Mouse (Mus musculus) kidney, adult 2 months (tissue): Measurements from ENCODE around the gene BC005537.

Source experiments
- CTCF ChIP-seq: fragments of 200-500 bp; conservative IDR thresholded peaks from 2 replicates; pipeline ENCODE4 v1.5.1; 2011; ENCODE audit warnings: low read depth, mild to moderate bottlenecking, control low read depth, low read length, moderate library complexity, mixed read lengths; ENCODE audit not compliant: insufficient read depth, insufficient read length
- POLR2A ChIP-seq: fragments of 200-500 bp; IDR thresholded peaks from one replicate; pipeline ENCODE4 v1.6.1; 2011; ENCODE audit warnings: low read depth, low read length, control low read depth

DNA sequence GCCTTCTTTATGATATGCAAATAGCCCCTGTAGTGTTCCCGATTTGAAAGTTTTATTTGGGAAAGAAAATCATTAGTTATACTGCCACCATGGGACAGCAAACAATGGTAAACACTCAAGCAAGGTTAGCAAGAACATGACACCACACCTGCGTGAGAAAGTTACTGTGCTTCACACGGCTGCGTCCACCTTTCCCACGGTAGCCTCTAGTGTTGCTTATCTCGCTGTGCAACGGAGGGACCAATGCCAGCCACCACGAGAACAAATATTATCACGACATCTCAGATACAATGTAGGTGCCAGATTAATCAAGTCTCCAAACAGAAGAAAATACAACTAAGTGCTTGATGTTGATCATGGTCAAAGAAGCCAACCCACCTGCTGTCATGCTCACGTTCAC lies 42.0 kb upstream of the BC005537 start:
- TF ChIP-seq CTCF, result no peak
- TF ChIP-seq POLR2A, result no peak
